Mouse (Mus musculus): Measurements from ENCODE around the gene Magea1.
"Not testable (repeated sequence)": the region's sequence is repeated elsewhere in the genome, so short reads cannot be mapped to it uniquely, and the experiment has no call there.

GRCm38 (mm10) chrX:155063045-155063444 is 26.5 kb downstream of the Magea1 start, which contains the start of gene Magea5:
- TF ChIP-seq CTCF, POLR2A (IDR thresholded peaks at IDR 0.05; ENCODE audit: extremely low read depth, insufficient read depth, low read length): not testable (repeated sequence)

Measured in cortical plate, adult 2 months (tissue).